Mouse (Mus musculus): ENCODE measurements around the gene Trmt10c. TPM values are rescaled to one million over a fixed set of nuclear protein-coding genes. Genes with fewer than 3 reads are reported as not detected.
A peak's percentile ranks its signal among the peaks of the same experiment; 100 is the strongest.
"Not testable (repeated sequence)": the region's sequence is repeated elsewhere in the genome, so short reads cannot be mapped to it uniquely, and the experiment has no call there.

Gene Trmt10c
- total RNA-seq, 2 experiments from 2014 or later, result 1.7 to 3.9 TPM

DNA sequence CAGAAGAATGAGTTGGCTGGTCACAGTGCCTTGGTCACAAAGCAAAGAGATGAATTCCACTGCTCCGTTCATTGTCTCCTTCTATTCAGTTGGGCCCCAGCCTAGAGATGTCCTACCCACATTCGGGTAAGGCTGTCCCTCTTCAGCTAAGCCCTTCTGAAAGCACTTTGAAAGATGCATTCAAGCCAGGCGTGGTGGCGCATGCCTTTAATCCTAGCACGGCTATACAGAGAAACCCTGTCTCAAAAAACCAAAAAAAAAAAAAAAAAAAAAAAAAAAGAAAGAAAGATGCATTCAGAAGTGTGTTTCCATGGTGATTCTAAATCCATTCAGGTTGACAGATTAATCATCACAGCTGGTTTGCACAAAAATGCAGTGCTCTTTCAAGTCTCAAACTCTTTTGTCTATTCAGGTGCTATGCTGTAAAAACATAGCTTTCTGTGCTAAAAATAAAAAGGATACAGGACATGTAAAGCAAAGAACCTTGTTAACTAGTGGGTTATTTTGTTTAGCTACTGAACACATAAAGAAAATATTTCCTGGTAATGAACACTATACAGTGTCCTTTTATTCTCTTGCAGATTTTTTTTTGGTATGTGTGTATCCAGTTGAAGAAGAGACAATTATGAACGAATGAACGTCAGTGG, 19.4 kb upstream of the Trmt10c start:
- no peak for ATAC-seq (replicated peaks; ENCODE audit: low FRiP score, poor library complexity, severe bottlenecking)

- ATAC-seq (replicated peaks; ENCODE audit: low FRiP score, poor library complexity, severe bottlenecking), result no peak
Observed at GRCm38 (mm10) chr16:56055911-56056310, 18.3 kb upstream of the Trmt10c start.

GRCm38 (mm10) chr16:56048038-56048437, 10.4 kb upstream of the Trmt10c start, which contains the start of gene Senp7:
Gene Senp7 (plus strand): TSS chr16:56048338.
- not testable (repeated sequence) for ATAC-seq (replicated peaks; ENCODE audit: low FRiP score, poor library complexity, severe bottlenecking)

DNA sequence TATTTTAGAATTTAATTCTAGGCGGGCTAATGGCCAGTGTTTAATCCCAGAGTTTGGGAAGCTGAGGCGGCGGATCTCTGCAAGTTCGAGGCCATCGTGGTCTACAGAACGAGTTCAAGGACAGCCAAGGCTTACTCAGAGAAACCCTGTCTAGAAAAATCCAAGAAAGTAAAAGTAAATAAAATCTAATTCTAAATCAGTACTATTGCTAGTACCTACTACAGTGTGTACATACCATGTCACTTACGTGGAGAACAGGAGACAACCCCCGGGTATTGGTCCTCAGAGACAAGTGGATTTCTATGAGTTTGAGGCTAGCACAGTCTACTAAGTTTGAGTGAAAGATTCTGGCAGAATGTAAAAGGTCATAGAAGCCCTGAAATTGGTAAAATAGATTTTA, 471 bp upstream of the Trmt10c start:
- ATAC-seq (replicated peaks; ENCODE audit: low FRiP score, poor library complexity, severe bottlenecking), result no peak

DNA sequence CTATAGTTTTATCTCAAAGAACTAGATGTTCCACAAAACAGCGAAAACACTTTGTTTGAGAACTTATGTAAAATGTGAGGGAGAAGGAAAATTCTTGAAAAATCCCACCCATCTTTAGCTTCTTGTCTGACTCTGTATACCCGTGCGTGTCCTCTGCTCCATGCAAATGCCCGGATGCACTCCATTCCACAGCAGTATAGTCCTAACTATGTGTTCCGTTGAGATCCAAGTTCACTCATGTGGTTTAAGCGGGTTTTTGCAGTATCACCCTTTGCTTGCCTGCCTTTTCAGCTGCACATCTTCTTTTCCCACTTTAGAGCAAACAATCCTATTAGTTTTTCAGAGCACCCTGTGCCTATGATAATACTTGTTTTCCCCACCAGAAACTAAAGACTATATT, 1.1 kb downstream of the Trmt10c start:
- ATAC-seq (replicated peaks; ENCODE audit: low FRiP score, poor library complexity, severe bottlenecking), result no peak

DNA sequence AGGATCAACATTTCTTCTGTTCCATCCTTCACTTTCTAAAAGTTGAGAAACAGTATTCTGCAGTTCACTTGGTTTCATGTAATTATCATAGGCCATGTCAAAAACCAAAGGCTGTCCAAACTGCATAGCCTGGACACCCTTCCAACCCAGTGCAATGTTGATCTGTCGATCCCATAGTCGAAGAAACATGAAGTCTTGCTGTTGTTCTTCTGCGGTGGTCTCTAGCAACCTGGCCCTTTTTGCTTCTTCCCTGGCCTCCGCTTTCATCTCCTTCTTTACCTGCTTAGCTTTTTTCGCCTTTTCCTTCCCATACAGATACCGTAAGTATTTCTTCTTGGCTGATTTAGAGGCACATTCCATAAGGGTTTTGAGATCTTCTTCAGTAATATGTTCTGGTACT, 3.1 kb downstream of the Trmt10c start:
- ATAC-seq (replicated peaks; ENCODE audit: low FRiP score, poor library complexity, severe bottlenecking), result no peak

DNA sequence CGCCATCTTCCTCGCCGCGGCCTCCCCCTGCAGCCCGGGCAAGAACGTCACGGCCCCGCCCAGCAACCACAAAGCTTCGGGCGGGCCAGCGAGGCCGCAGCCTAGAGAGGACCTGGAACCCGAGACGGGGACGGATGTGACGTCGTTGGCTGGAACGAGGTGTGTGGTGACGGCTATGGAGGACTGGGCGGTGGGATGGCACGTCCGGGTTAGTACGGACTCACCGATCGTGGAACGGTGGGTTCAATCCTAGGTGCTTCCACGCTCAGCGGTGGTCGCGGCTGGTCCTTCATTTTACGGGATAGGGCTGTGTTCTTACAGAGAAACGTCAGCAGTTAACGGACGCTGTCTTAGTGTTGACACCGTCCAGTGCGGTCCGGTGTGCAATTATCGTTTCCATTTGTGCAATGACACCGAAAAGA, 7.9 kb downstream of the Trmt10c start, which contains the start of gene Pcnp:
Pcnp (minus strand) TSS at position 79 of the 422 bp plus-strand sequence.
- ATAC-seq (replicated peaks; ENCODE audit: low FRiP score, poor library complexity, severe bottlenecking), result peak; percentile 97

GRCm38 (mm10) chr16:56028722-56029551, 8.7 kb downstream of the Trmt10c start:
- peak; percentile 73 for ATAC-seq (replicated peaks; ENCODE audit: low FRiP score, poor library complexity, severe bottlenecking)

GRCm38 (mm10) chr16:56027854-56028629, 9.6 kb downstream of the Trmt10c start:
- ATAC-seq (replicated peaks; ENCODE audit: low FRiP score, poor library complexity, severe bottlenecking), result no peak

GRCm38 (mm10) chr16:56019660-56020059, 18.0 kb downstream of the Trmt10c start:
- 0 out of 2 replicates have a peak, but pooled peaks have one; percentile 31 for ATAC-seq (replicated peaks; ENCODE audit: low FRiP score, poor library complexity, severe bottlenecking)

- ATAC-seq (replicated peaks; ENCODE audit: low FRiP score, poor library complexity, severe bottlenecking), result no peak
Observed at GRCm38 (mm10) chr16:56014076-56014475, 23.5 kb downstream of the Trmt10c start.

GRCm38 (mm10) chr16:56012789-56013743, 24.6 kb downstream of the Trmt10c start:
- ATAC-seq (replicated peaks; ENCODE audit: low FRiP score, poor library complexity, severe bottlenecking), result peak; percentile 47

DNA sequence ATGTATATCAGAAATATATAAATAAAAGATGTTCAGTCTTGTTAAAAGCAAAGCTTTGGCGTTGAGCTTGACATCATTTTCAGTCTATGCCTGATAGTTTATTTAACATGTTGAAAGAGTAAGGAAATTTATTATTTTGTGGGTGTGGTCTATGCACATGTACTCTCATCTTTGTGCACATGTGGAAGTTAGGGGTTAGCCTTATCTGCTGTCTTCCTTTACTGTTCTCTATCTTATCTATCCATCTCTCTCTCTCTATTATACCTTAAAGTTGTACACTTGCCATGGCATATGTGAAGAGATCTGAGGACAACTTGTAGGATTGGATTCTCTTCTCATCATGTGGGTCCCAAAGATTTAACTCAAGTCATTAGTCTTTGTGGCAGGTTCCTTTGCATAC, 28.8 kb downstream of the Trmt10c start:
- ATAC-seq (replicated peaks; ENCODE audit: low FRiP score, poor library complexity, severe bottlenecking), result no peak

DNA sequence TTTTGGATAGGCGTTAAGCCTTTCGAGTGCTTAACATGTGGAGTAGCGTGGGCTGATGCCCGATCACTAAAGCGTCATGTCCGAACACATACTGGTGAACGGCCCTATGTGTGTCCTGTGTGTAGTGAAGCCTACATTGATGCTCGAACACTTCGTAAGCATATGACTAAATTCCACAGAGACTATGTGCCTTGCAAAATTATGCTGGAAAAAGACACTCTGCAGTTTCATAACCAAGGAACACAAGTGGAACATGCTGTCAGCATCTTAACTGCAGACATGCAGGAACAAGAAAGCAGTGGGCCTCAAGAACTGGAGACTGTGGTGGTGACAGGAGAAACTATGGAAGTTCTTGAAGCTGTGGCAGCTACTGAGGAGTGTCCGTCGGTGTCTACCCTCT, 30.8 kb downstream of the Trmt10c start:
- no peak for ATAC-seq (replicated peaks; ENCODE audit: low FRiP score, poor library complexity, severe bottlenecking)

GRCm38 (mm10) chr16:55994235-55994634, 43.4 kb downstream of the Trmt10c start:
- no peak for ATAC-seq (replicated peaks; ENCODE audit: low FRiP score, poor library complexity, severe bottlenecking)

DNA sequence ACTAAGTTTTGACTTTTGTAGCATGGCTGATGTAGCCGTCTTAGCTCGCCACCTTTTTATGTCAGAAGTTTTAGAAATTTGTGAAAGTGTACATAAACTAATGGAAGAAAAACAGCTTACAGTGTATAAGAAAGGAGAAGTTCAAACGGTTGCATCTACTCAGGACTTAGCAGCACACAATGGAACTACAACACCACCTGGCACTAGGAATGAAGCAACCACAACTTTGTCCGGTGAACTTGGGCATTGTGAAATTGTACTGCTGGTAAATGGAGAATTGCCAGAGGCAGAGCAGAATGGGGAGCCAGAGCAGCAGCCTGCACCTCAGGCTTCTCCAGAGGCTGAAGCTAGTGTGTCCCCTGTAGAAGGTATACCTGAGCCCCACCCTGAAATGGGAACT, 47.3 kb downstream of the Trmt10c start:
- no peak for ATAC-seq (replicated peaks; ENCODE audit: low FRiP score, poor library complexity, severe bottlenecking)

DNA sequence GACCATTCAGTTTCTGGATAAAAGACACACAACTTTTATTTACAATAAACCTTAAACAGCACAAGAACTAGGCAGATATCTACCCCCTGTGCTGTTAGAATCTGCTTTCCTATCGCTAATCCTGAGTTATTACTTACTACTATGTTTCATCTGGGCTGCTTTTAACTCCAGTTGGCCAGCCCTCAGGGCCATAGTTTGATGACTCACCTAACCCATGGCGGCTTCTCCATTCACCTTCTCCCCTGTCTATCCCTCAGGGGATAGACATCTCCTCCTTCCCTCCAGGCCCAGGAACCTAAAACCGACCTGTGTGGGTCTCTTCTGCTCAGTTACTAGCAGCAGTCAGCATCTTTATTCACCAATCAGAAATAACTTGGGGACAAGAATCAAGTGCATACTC, 51.6 kb downstream of the Trmt10c start:
- no peak for ATAC-seq (replicated peaks; ENCODE audit: low FRiP score, poor library complexity, severe bottlenecking)
